Comparison of ENCODE assay signal across 25 mouse cellular contexts in genomic region chr6:92449956-92450355, GRCm38 (mm10).
"Had no signal": no experiment of that assay in that cellular context is flagged by ENCODE, and none has a peak within 500 bp of the region (broad histone marks: within the 10 kb centered on the region; RNA-seq: fewer than 3 reads in every experiment).

No protein-coding gene starts in this region.

- H3K4me2 ChIP-seq: heart, embryonic 11.5 days; heart, embryonic 13.5 days; heart, embryonic 15.5 days; hindbrain, embryonic 13.5 days; hindbrain, embryonic 15.5 days; limb, embryonic 13.5 days; limb, embryonic 15.5 days; liver, embryonic 12.5 days had no signal

- H3K9me3 ChIP-seq: heart, embryonic 13.5 days; heart, embryonic 15.5 days; hindbrain, embryonic 13.5 days; hindbrain, embryonic 15.5 days; limb, embryonic 13.5 days; limb, embryonic 15.5 days; liver, embryonic 12.5 days had no signal

- DNase-seq: gastrocnemius, postnatal 14 days; gastrocnemius, postnatal 36 days; heart, adult 11 months; heart, adult 2 months; heart, postnatal 14 days; heart, postnatal 36 days; kidney, adult 18-20 months; kidney, adult 8-10 months; kidney, postnatal 10 days; kidney, postnatal 25 days; kidney, postnatal 4 days; layer of hippocampus, postnatal 36 days; left cerebral cortex, postnatal 4 days had no signal

- H3K4me3 ChIP-seq: heart, adult 2 months; heart, embryonic 13.5 days; heart, embryonic 15.5 days; hindbrain, embryonic 13.5 days; hindbrain, embryonic 15.5 days; layer of hippocampus, adult 2 months; limb, embryonic 13.5 days; limb, embryonic 15.5 days; liver, embryonic 12.5 days had no signal

- H3K9ac ChIP-seq: heart, embryonic 13.5 days; heart, embryonic 15.5 days; hindbrain, embryonic 13.5 days; hindbrain, embryonic 15.5 days; limb, embryonic 13.5 days; limb, embryonic 15.5 days; liver, embryonic 12.5 days; liver, embryonic 14.5 days had no signal

- ATAC-seq: intestine, postnatal 0 days; liver, embryonic 12.5 days had no signal

- H3K36me3 ChIP-seq: heart, embryonic 15.5 days; hindbrain, embryonic 13.5 days; hindbrain, embryonic 15.5 days; limb, embryonic 13.5 days; limb, embryonic 15.5 days; liver, embryonic 12.5 days had no signal

- H3K4me1 ChIP-seq: liver, embryonic 12.5 days had no signal

- H3K27me3 ChIP-seq: heart, embryonic 13.5 days; heart, embryonic 15.5 days; hindbrain, embryonic 13.5 days; hindbrain, embryonic 15.5 days; limb, embryonic 13.5 days; limb, embryonic 15.5 days; liver, embryonic 12.5 days had no signal

- H3K27ac ChIP-seq: heart, adult 2 months; heart, embryonic 13.5 days; heart, embryonic 15.5 days; hindbrain, embryonic 13.5 days; hindbrain, embryonic 15.5 days; hindbrain, postnatal 0 days; layer of hippocampus, adult 2 months; limb, embryonic 13.5 days; limb, embryonic 15.5 days; liver, embryonic 12.5 days; liver, embryonic 14.5 days had no signal
